Mouse (Mus musculus): ENCODE results near the gene Gm17654. TPM values are rescaled to one million over a fixed set of nuclear protein-coding genes. Genes with fewer than 3 reads are reported as not detected.

The Gm17654 gene
- polyA plus RNA-seq (2014; fragmentation: Illumina TruSeq; extraction: RNeasy Lipid Tissue Mini Kit (QIAGEN cat#74804); ENCODE audit: low read depth, low replicate concordance) = not detected

GRCm38 (mm10) chr14:43579046-43579445 is at the start of gene Gm17654:
TSS of gene Gm17654 (minus strand) at chr14:43579146.

GRCm38 (mm10) chr14:43607913-43608312 is 29.0 kb upstream of the Gm17654 start, which contains the start of gene Gm10375:
TSS of gene Gm10375 (minus strand) at chr14:43608013.

DNA sequence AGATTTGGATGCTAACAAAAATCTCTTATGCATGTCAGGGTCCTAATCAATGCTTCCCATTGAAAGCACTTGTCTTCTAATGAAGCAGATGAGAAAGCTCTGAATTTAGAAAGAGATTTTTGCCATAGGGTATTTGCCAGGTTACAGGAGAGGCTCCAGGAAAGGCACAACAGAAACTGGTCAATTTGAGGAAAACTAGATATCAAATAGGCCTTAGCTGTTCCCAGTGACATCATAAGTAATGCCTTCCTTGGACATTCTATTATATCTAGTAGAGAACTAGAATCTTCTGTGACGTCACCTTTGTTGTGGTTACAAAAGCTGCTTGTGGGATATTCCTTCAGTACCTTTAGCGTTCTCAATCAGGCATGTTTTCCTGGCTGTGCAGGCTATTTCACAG is 35.7 kb downstream of the Gm17654 start, which contains the start of gene Gm5799:
Gm5799 (plus strand) TSS at position 301 of the 400 bp plus-strand sequence.

Other genes starting within 250 kb of the Gm17654 start
- gene 1700001F09Rik, start 231.3 kb downstream of the Gm17654 start, polyA plus RNA-seq (2014; fragmentation: Illumina TruSeq; extraction: RNeasy Lipid Tissue Mini Kit (QIAGEN cat#74804); ENCODE audit: low read depth, low replicate concordance) = not detected
- not detected for gene Gm8138, start 162.8 kb downstream of the Gm17654 start, polyA plus RNA-seq (2014; fragmentation: Illumina TruSeq; extraction: RNeasy Lipid Tissue Mini Kit (QIAGEN cat#74804); ENCODE audit: low read depth, low replicate concordance)
- gene Gm5799, start 35.6 kb downstream of the Gm17654 start, polyA plus RNA-seq (2014; fragmentation: Illumina TruSeq; extraction: RNeasy Lipid Tissue Mini Kit (QIAGEN cat#74804); ENCODE audit: low read depth, low replicate concordance) = not detected
- not detected for gene Gm10375, start 28.9 kb upstream of the Gm17654 start, polyA plus RNA-seq (2014; fragmentation: Illumina TruSeq; extraction: RNeasy Lipid Tissue Mini Kit (QIAGEN cat#74804); ENCODE audit: low read depth, low replicate concordance)
- not detected for gene Gm8165, start 98.1 kb upstream of the Gm17654 start, polyA plus RNA-seq (2014; fragmentation: Illumina TruSeq; extraction: RNeasy Lipid Tissue Mini Kit (QIAGEN cat#74804); ENCODE audit: low read depth, low replicate concordance)
- gene Gm7324, start 118.7 kb upstream of the Gm17654 start, polyA plus RNA-seq (2014; fragmentation: Illumina TruSeq; extraction: RNeasy Lipid Tissue Mini Kit (QIAGEN cat#74804); ENCODE audit: low read depth, low replicate concordance) = not detected
- gene Gm16506, start 148.3 kb upstream of the Gm17654 start, polyA plus RNA-seq (2014; fragmentation: Illumina TruSeq; extraction: RNeasy Lipid Tissue Mini Kit (QIAGEN cat#74804); ENCODE audit: low read depth, low replicate concordance) = not detected
- gene Gm6526, start 168.7 kb upstream of the Gm17654 start, polyA plus RNA-seq (2014; fragmentation: Illumina TruSeq; extraction: RNeasy Lipid Tissue Mini Kit (QIAGEN cat#74804); ENCODE audit: low read depth, low replicate concordance) = not detected
- not detected for gene Gm8180, start 205.6 kb upstream of the Gm17654 start, polyA plus RNA-seq (2014; fragmentation: Illumina TruSeq; extraction: RNeasy Lipid Tissue Mini Kit (QIAGEN cat#74804); ENCODE audit: low read depth, low replicate concordance)

Data from heart, adult 10 weeks (tissue).